Mouse (Mus musculus) left cerebral cortex, adult 2 months (tissue): ENCODE data around the gene Acads. TPM values are rescaled to one million over a fixed set of nuclear protein-coding genes. Genes with fewer than 3 reads are reported as not detected.
"Not testable (repeated sequence)": the region's sequence is repeated elsewhere in the genome, so short reads cannot be mapped to it uniquely, and the experiment has no call there.

ENCODE experiments used
- DNase-seq, 2 experiments: peaks; one replicate each; pipeline ENCODE4 v3.0.0; 2021 to 2022; ENCODE audit warnings: low spot score in 2 of 2, mixed read lengths in 1 of 2; ENCODE audit errors: extremely low spot score in 1 of 2
- H3K27ac ChIP-seq: fragments of 200-600 bp; 2 replicates; pipeline ENCODE4 v1.8.1; 2022
- H3K4me3 ChIP-seq: fragments of 200-600 bp; 2 replicates; pipeline ENCODE4 v1.8.1; 2022
- CTCF ChIP-seq: fragments of 200-600 bp; IDR thresholded peaks from 2 replicates; pipeline ENCODE4 v1.8.1; 2022; ENCODE audit warnings: antibody characterized with exemption, mild to moderate bottlenecking, moderate library complexity
- intact Hi-C: fragments of 180-260 bp; cut with DNase I; formaldehyde crosslinking; loops from one replicate; pipeline ENCODE4 v1.15.1; 2025
- total RNA-seq, 2 experiments: library from RNA; stranded (reverse); gene quantifications; 2 replicates each; pipeline ENCODE4 v1.2.3; 2021

Acads gene
- total RNA-seq, 2 experiments from 2014 or later: 6.5 to 7.2 TPM

GRCm38 (mm10) chr5:115158040-115158983 is 39.2 kb upstream of the Acads start, which contains the start of gene Mlec:
TSS of gene Mlec (minus strand) at chr5:115158179.
- intact Hi-C loops: loop anchor here (1.0 kb wide), 1 partner anchor 76 kb away; no protein-coding TSS in a partner anchor

GRCm38 (mm10) chr5:115156933-115157589 is 37.9 kb upstream of the Acads start:
- Histone ChIP-seq H3K4me3 (peak overlapping the region; percentile 96), H3K27ac (peak overlapping the region; percentile 96)
- no peak for TF ChIP-seq CTCF
- intact Hi-C loops: loop anchor here (2.0 kb wide), 2 partner anchors 22 to 32 kb away; partner anchors contain the start of gene Unc119b
- no peak for DNase-seq

More at GRCm38 (mm10) chr5:115158040-115158983, 39.2 kb upstream of the Acads start, which contains the start of gene Mlec:
- TF ChIP-seq CTCF: no peak; the same call in 1 of the 2 replicates
- peak; percentile 99 to 100 for DNase-seq
- peak within 1 kb of the TSS; percentile 96 for H3K4me3 ChIP-seq
- H3K27ac ChIP-seq: peak within 1 kb of the TSS; percentile 96

- intact Hi-C loops: loop anchor here (2.0 kb wide), 2 partner anchors 22 to 32 kb away; partner anchors contain the start of gene Unc119b
- DNase-seq: no peak
- no peak for TF ChIP-seq CTCF
- Histone ChIP-seq H3K4me3 (peak overlapping the region; percentile 34), H3K27ac (no peak overlapping the region)
Observed at GRCm38 (mm10) chr5:115156401-115156800, 37.3 kb upstream of the Acads start.

GRCm38 (mm10) chr5:115155831-115156230 is 36.7 kb upstream of the Acads start:
- peak overlapping the region; percentile 34 for H3K4me3 ChIP-seq
- no peak for TF ChIP-seq CTCF
- no peak for DNase-seq
- H3K27ac ChIP-seq: no peak overlapping the region
- intact Hi-C loops: loop anchor here (2.0 kb wide), 2 partner anchors 21 to 31 kb away; partner anchors contain the start of gene Unc119b

- no peak for TF ChIP-seq CTCF
- Histone ChIP-seq H3K4me3 (peak overlapping the region; percentile 15), H3K27ac (no peak overlapping the region; the same call in 1 of the 2 replicates)
- DNase-seq: no peak
- intact Hi-C loops: no loop called here
Observed at GRCm38 (mm10) chr5:115155156-115155631, 36.0 kb upstream of the Acads start.

GRCm38 (mm10) chr5:115152132-115152956 is 33.2 kb upstream of the Acads start:
- no peak for DNase-seq
- no peak for TF ChIP-seq CTCF
- intact Hi-C loops: no loop called here
- Histone ChIP-seq H3K27ac (no peak overlapping the region), H3K4me3 (no peak overlapping the region)

GRCm38 (mm10) chr5:115151457-115151856 is 32.3 kb upstream of the Acads start:
- TF ChIP-seq CTCF: no peak
- no peak for DNase-seq
- H3K4me3 ChIP-seq: no peak overlapping the region
- intact Hi-C loops: no loop called here
- H3K27ac ChIP-seq: no peak overlapping the region

GRCm38 (mm10) chr5:115150991-115151390 is 31.8 kb upstream of the Acads start:
- DNase-seq: no peak
- no peak overlapping the region for H3K4me3 ChIP-seq
- intact Hi-C loops: no loop called here
- TF ChIP-seq CTCF: no peak
- no peak overlapping the region for H3K27ac ChIP-seq

- TF ChIP-seq CTCF: no peak
- DNase-seq: no peak
- H3K27ac ChIP-seq: no peak overlapping the region
- H3K4me3 ChIP-seq: no peak overlapping the region
- intact Hi-C loops: no loop called here
Observed at GRCm38 (mm10) chr5:115149675-115150459, 30.7 kb upstream of the Acads start.

- H3K4me3 ChIP-seq, intact Hi-C loops, H3K27ac ChIP-seq, DNase-seq: not testable (repeated sequence)
Observed at GRCm38 (mm10) chr5:115148872-115149271, 29.7 kb upstream of the Acads start.
